Mouse (Mus musculus) central nervous system, embryonic 11.5 days (tissue): ENCODE measurements around the gene Zbtb45. TPM values are rescaled to one million over a fixed set of nuclear protein-coding genes. Genes with fewer than 3 reads are reported as not detected.

Source experiments
- polyA plus RNA-seq: library from polyadenylated mRNA; depleted of rRNA; stranded (reverse); fragments of >200 nt; gene quantifications from 2 replicates; pipeline ENCODE4 v1.2.3, GENCODE M21; 2012; rRNA removed

Zbtb45 gene
- 25.8 and 30.1 TPM in 2 replicates for polyA plus RNA-seq

GRCm38 (mm10) chr7:13010005-13010908, at the start of gene Zbtb45:
Gene Zbtb45 (minus strand): TSS chr7:13010034.

DNA sequence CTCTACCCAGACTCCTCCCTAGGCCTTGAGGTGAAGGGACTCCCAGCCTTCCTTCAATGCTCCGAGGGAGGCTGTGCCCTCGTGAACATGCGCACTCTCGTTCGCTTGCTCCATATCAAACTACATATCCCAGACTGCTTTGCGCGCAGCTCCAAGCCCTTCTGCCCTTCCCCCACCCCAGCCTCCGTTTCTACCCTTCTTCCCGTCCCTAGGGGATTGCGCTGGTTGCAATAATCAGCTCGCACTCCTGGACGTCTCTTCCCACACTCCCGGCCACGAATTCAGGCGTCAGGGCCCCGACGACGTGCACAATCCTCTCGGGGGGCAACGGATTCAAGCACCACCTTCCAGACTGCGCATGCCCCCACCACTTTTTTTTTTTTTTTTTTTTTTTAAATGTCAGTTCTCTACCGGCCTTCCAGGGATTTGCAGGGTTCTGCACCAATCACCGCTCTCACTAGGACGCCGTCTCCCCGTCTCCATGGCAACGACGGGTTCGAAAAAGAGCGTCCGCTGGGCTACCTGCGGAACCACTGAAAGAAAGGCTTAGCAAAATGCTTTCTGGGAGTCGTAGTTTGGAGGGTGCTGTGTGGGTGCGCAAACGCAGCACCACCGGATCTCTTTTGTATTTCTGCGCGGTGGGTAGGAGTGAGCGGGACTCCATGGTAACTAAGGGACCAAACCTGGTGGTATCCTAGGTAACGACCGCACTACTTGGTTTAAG, 44.6 kb upstream of the Zbtb45 start, which contains the start of gene Mzf1:
Mzf1 (minus strand) TSS at position 478 of the 724 bp plus-strand sequence.

GRCm38 (mm10) chr7:13037901-13038555, 28.2 kb upstream of the Zbtb45 start, which contains the start of gene Ube2m:
Gene Ube2m (minus strand): TSS chr7:13038275.

DNA sequence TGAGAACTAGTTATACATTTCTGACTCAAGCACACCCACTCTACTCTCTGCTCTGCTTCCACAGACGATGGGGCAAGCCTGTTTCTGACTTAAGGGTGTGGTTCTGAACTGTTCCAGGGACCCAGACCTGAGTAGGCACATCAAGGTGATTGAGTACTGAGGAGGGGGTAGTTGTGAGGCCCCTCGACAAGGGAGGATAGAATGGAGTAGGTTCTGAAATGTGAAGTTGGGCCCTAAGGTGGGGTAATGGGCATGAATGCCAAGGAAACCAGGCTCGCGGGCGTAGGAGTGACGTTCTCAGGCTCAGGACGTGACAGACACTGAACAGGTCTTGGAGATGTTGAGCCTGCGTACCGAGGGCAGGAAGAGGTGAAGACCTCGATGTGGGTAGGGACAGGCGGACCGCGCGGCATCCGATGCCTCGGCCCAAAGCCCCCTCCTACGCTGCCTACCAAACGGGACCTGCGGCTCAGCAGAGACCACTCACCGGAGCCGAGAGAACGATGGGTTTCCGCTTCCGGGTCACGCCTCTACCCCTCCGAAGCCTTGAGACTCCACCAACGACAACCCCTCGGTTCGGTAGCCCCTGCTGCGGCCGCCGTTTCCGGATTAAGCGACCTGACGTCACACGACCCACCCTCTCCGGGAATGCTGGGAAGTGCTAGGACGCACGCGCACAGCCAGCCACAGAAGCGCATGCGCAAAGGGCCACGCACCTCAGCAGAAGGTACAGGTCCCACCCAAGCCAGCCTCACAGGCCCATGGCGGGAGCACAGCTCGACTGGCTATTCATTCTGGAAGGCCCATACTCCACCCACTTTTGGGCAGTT, 24.5 kb upstream of the Zbtb45 start, which contains the start of gene Chmp2a:
Chmp2a (minus strand) TSS at position 660 of the 830 bp plus-strand sequence.

DNA sequence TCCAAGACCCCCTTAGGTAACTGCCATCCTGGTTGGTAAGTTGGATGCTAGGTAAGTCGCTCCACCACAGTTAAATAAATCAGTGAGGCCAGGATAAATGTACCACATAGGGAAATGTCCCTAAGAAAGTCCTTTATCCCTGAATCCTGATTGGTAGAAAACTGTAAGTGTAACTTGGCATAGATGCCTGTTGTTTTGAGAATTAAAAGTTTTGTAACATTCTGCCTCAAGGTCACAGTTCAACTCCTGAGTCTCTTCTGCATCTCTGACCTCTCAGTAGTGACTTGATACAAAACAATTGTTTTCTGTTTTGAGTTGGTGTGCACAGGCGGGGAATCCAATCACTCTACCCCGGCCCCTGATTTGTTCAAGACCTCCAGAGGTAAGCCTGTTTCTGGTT, 11.0 kb downstream of the Zbtb45 start, which contains the start of gene Trim28:
Trim28 (plus strand) TSS at position 264 of the 400 bp plus-strand sequence.

DNA sequence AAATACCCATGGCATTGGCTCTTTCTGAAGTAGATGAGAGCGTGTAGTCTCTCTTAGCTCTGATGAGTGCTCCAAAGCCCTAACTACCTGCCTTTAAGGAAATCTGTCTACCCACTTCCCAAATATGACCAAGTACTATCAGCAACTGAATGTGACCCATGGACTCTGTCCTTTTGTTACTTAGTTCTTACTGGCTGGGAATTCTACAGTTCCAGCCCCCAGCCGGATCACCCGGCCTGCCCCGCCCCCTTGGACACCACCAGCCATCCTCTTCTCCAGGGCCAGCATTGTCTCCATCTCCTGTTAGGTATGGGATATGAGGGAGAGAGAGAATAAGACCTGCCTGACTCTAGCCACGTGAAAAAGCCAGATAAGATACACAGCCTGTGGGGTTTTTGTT, 11.8 kb downstream of the Zbtb45 start, which contains the start of gene Slc27a5:
Slc27a5 (minus strand) TSS at position 140 of the 400 bp plus-strand sequence.

GRCm38 (mm10) chr7:12977682-12978389, 32.0 kb downstream of the Zbtb45 start, which contains the start of gene Zfp446:
Gene Zfp446 (plus strand): TSS chr7:12977848.

GRCm38 (mm10) chr7:12965678-12966091, 44.1 kb downstream of the Zbtb45 start, which contains the start of gene Zfp324:
Gene Zfp324 (plus strand): TSS chr7:12965838.

Other genes starting within 250 kb of the Zbtb45 start
- gene Zscan18, start 206.4 kb downstream of the Zbtb45 start, polyA plus RNA-seq: 12.9 and 14.8 TPM in 2 replicates
- 22.0 and 24.9 TPM in 2 replicates for gene Zfp329, start 191.2 kb downstream of the Zbtb45 start, polyA plus RNA-seq
- 12.5 and 13.9 TPM in 2 replicates for gene Zfp110, start 175.3 kb downstream of the Zbtb45 start, polyA plus RNA-seq
- gene Zfp128, start 128.9 kb downstream of the Zbtb45 start, polyA plus RNA-seq: 4.3 and 6.6 TPM in 2 replicates
- gene Zscan22, start 112.2 kb downstream of the Zbtb45 start, polyA plus RNA-seq: 9.0 and 15.9 TPM in 2 replicates
- gene Rps5, start 87.7 kb downstream of the Zbtb45 start, polyA plus RNA-seq: 1,933 and 2,968 TPM in 2 replicates
- 2.1 and 2.5 TPM in 2 replicates for gene Rnf225, start 82.6 kb downstream of the Zbtb45 start, polyA plus RNA-seq
- 7.0 and 8.2 TPM in 2 replicates for gene Zfp324, start 44.2 kb downstream of the Zbtb45 start, polyA plus RNA-seq
- 11.3 and 12.6 TPM in 2 replicates for gene Zfp446, start 32.2 kb downstream of the Zbtb45 start, polyA plus RNA-seq
- 0.17 and 0.23 TPM in 2 replicates for gene Slc27a5, start 11.8 kb downstream of the Zbtb45 start, polyA plus RNA-seq
- 677 and 777 TPM in 2 replicates for gene Trim28, start 10.9 kb downstream of the Zbtb45 start, polyA plus RNA-seq
- gene Chmp2a, start 24.8 kb upstream of the Zbtb45 start, polyA plus RNA-seq: 137 and 237 TPM in 2 replicates
- gene Ube2m, start 28.2 kb upstream of the Zbtb45 start, polyA plus RNA-seq: 152 and 259 TPM in 2 replicates
- 4.1 and 5.6 TPM in 2 replicates for gene Mzf1, start 44.7 kb upstream of the Zbtb45 start, polyA plus RNA-seq
- not detected in 2 replicates for gene Vmn1r85, start 85.1 kb upstream of the Zbtb45 start, polyA plus RNA-seq
- gene Vmn1r86, start 109.9 kb upstream of the Zbtb45 start, polyA plus RNA-seq: not detected in 2 replicates
- not detected in 2 replicates for gene Vmn1r87, start 130.1 kb upstream of the Zbtb45 start, polyA plus RNA-seq
- gene Vmn1r88, start 149.5 kb upstream of the Zbtb45 start, polyA plus RNA-seq: 0.01 TPM in 1 of 2 replicates, not detected in the other
- not detected in 2 replicates for gene Vmn1r89, start 203.0 kb upstream of the Zbtb45 start, polyA plus RNA-seq